Mouse (Mus musculus) lung, embryonic 14.5 days (tissue): ENCODE measurements around the gene Pcsk2. TPM values are rescaled to one million over a fixed set of nuclear protein-coding genes. Genes with fewer than 3 reads are reported as not detected.

Experiments used
- ATAC-seq: fragments of 200-750 bp; cut with Nextera tagmentation; 2 replicates; pipeline ENCODE4 v1.8.0; 2017; ENCODE audit warnings: mild to moderate bottlenecking, moderate TSS enrichment, moderate library complexity; ENCODE audit not compliant: insufficient read depth
- DNase-seq: peaks from one replicate; pipeline ENCODE4 v3.0.0-alpha.2; 2015
- H3K27ac ChIP-seq: fragments of 300-500 bp; sonication (generic); 2 replicates; pipeline ENCODE4 v1.5.1; 2014; ENCODE audit warnings: low read depth, mild to moderate bottlenecking, moderate library complexity
- H3K27me3 ChIP-seq: fragments of 300-500 bp; sonication (generic); 2 replicates; pipeline ENCODE4 v1.6.1; 2014; ENCODE audit warnings: low read length, control low read depth; ENCODE audit not compliant: insufficient read depth
- H3K36me3 ChIP-seq: fragments of 300-500 bp; sonication (generic); 2 replicates; pipeline ENCODE4 v1.6.1; 2014; ENCODE audit warnings: control low read depth; ENCODE audit not compliant: insufficient read depth
- H3K4me1 ChIP-seq: fragments of 300-500 bp; sonication (generic); 2 replicates; pipeline ENCODE4 v1.6.1; 2014; ENCODE audit warnings: antibody characterized with exemption, control low read depth; ENCODE audit not compliant: insufficient read depth
- H3K4me2 ChIP-seq: fragments of 300-500 bp; sonication (generic); 2 replicates; pipeline ENCODE4 v1.6.1; 2014; ENCODE audit warnings: mild to moderate bottlenecking
- H3K4me3 ChIP-seq: fragments of 300-500 bp; sonication (generic); 2 replicates; pipeline ENCODE4 v1.5.1; 2014; ENCODE audit warnings: low read depth, low read length
- H3K9ac ChIP-seq: fragments of 300-500 bp; sonication (generic); 2 replicates; pipeline ENCODE4 v1.6.1; 2014
- H3K9me3 ChIP-seq: fragments of 300-500 bp; sonication (generic); 2 replicates; pipeline ENCODE4 v1.6.1; 2016; ENCODE audit warnings: low read depth, low read length, control low read depth
- CTCF ChIP-seq: IDR thresholded peaks from 2 replicates; pipeline ENCODE4 v1.5.1; 2016; ENCODE audit warnings: antibody characterized with exemption, low read depth
- WGBS: fragments of 180-500 bp; shearing (Covaris S2); extraction: QIAGEN DNeasy Blood & Tissue Kit; methylation state at CpG from one replicate; pipeline ENCODE4 v1.1.7; 2014; 5-methylcytosine and 5-hydroxymethylcytosine counted together
- polyA plus RNA-seq: library from polyadenylated mRNA; unstranded; fragments of >200 nt; fragmentation: Nextera tagmentation; extraction: Ambion mirVana; gene quantifications from 2 replicates; pipeline ENCODE4 v1.2.1, GENCODE M21; 2014

Gene Pcsk2
- polyA plus RNA-seq, 1 experiment from 2014 or later = 0.04 TPM

GRCm38 (mm10) chr2:143847291-143847690 is 301.3 kb downstream of the Pcsk2 start:
- Histone ChIP-seq H3K4me1 (0 out of 2 replicates have a peak, but pooled peaks cover 5% of the 10 kb centered on the region), H3K27me3 (no peaks in the 10 kb centered on the region; the same call in 1 of the 2 replicates), H3K4me3 (no peak overlapping the region), H3K9me3 (no peaks in the 10 kb centered on the region), H3K9ac (no peak overlapping the region), H3K27ac (no peak overlapping the region), H3K36me3 (no peaks in the 10 kb centered on the region), H3K4me2 (no peak overlapping the region)
- 60% methylated on average over 3 of the region's 3 CpGs for WGBS
- ATAC-seq = no peak; the same call in none of the 2 replicates
- no peak for DNase-seq
- no peak for TF ChIP-seq CTCF

GRCm38 (mm10) chr2:143851354-143852221 is 305.6 kb downstream of the Pcsk2 start:
- Histone ChIP-seq H3K4me3 (no peak overlapping the region), H3K27me3 (no peaks in the 10 kb centered on the region; the same call in 1 of the 2 replicates), H3K9me3 (no peaks in the 10 kb centered on the region), H3K9ac (no peak overlapping the region), H3K4me1 (peaks cover 8% of the 10 kb centered on the region; the same call in 1 of the 2 replicates), H3K27ac (no peak overlapping the region), H3K36me3 (no peaks in the 10 kb centered on the region), H3K4me2 (no peak overlapping the region)
- DNase-seq (no peak), ATAC-seq (no peak)
- no peak for TF ChIP-seq CTCF
- WGBS = 73% methylated on average over 12 of the region's 12 CpGs

GRCm38 (mm10) chr2:143852295-143853275 is 306.6 kb downstream of the Pcsk2 start:
- TF ChIP-seq CTCF = no peak
- Histone ChIP-seq H3K4me1 (peaks cover 4% of the 10 kb centered on the region; the same call in 1 of the 2 replicates), H3K27me3 (no peaks in the 10 kb centered on the region; the same call in 1 of the 2 replicates), H3K4me3 (no peak overlapping the region), H3K4me2 (no peak overlapping the region), H3K9ac (no peak overlapping the region), H3K36me3 (no peaks in the 10 kb centered on the region), H3K27ac (peak overlapping the region; percentile 24; the same call in 1 of the 2 replicates), H3K9me3 (no peaks in the 10 kb centered on the region)
- WGBS = 30% methylated on average over 18 of the region's 18 CpGs
- DNase-seq (peak; percentile 21), ATAC-seq (no peak; the same call in 1 of the 2 replicates)

- DNase-seq (no peak), ATAC-seq (peak; percentile 38; the same call in 1 of the 2 replicates)
- peak overlapping the region; percentile 24; the same call in 1 of the 2 replicates for H3K27ac ChIP-seq
- no peaks in the 10 kb centered on the region for H3K36me3 ChIP-seq
- no peak overlapping the region for H3K4me2 ChIP-seq
- H3K9ac ChIP-seq = no peak overlapping the region
- no peak for TF ChIP-seq CTCF
- peaks cover 4% of the 10 kb centered on the region; the same call in 1 of the 2 replicates for H3K4me1 ChIP-seq
- H3K4me3 ChIP-seq = no peak overlapping the region
- no peaks in the 10 kb centered on the region; the same call in 1 of the 2 replicates for H3K27me3 ChIP-seq
- 62% methylated on average over 4 of the region's 4 CpGs for WGBS
- H3K9me3 ChIP-seq = no peaks in the 10 kb centered on the region
Measured at GRCm38 (mm10) chr2:143853447-143853846, 307.5 kb downstream of the Pcsk2 start.

GRCm38 (mm10) chr2:143859166-143859565 is 313.2 kb downstream of the Pcsk2 start:
- DNase-seq = no peak
- no peak for TF ChIP-seq CTCF
- no peak overlapping the region for H3K4me3 ChIP-seq
- 64% methylated on average over 2 of the region's 2 CpGs for WGBS
- no peak for ATAC-seq
- no peak overlapping the region for H3K27ac ChIP-seq
- H3K36me3 ChIP-seq = no peaks in the 10 kb centered on the region
- H3K4me1 ChIP-seq = no peaks in the 10 kb centered on the region
- H3K9me3 ChIP-seq = no peaks in the 10 kb centered on the region
- no peak overlapping the region for H3K9ac ChIP-seq
- no peaks in the 10 kb centered on the region for H3K27me3 ChIP-seq
- no peak overlapping the region for H3K4me2 ChIP-seq

- peak within 1 kb of the TSS; percentile 75 for H3K9ac ChIP-seq
- H3K9me3 ChIP-seq = no peaks in the 10 kb centered on the region
- no peaks in the 10 kb centered on the region for H3K4me1 ChIP-seq
- H3K27me3 ChIP-seq = no peaks in the 10 kb centered on the region
- peak; percentile 86 for ATAC-seq
- peak within 1 kb of the TSS; percentile 52; the same call in 1 of the 2 replicates for H3K27ac ChIP-seq
- peak within 1 kb of the TSS; percentile 76 for H3K4me2 ChIP-seq
- DNase-seq = peak; percentile 83
- no peak for TF ChIP-seq CTCF
- WGBS = 3% methylated on average over 86 of the region's 86 CpGs
- no peaks in the 10 kb centered on the region for H3K36me3 ChIP-seq
- peak within 1 kb of the TSS; percentile 41 for H3K4me3 ChIP-seq
Measured at GRCm38 (mm10) chr2:143862484-143863231, 316.7 kb downstream of the Pcsk2 start, which contains the start of gene Bfsp1. TSS of gene Bfsp1 (minus strand) at chr2:143863173.
